Mouse (Mus musculus): ENCODE data around the gene Gm21312. TPM values are rescaled to one million over a fixed set of nuclear protein-coding genes. Genes with fewer than 3 reads are reported as not detected.

Gene Gm21312
- polyA plus RNA-seq, 1 experiment from 2014 or later, result not detected

DNA sequence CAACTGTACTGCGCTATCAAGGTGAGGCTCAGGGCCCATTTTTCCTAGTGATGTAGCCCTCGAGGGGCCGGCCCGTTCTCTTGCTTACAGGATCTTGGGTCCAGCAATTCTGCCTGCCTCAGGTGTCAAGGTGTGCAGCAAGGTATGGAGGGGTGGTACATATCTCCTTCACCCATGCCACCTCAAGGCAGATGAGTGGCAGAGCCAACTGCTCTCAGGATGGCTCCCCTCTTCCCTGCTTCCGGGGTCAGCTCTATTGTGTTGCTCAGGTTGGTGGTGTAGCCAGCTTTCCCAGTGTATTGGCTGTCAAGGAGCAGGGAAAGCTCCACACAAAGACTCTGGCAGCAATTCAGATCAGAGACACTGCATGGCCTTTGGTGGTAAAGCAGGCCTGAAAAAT, 37.7 kb downstream of the Gm21312 start:
- no peak overlapping the region for H3K4me2 ChIP-seq (ENCODE audit: low read depth, low read length)
- H3K27ac ChIP-seq (ENCODE audit: low read depth, low read length), result no peak overlapping the region
- H3K9me3 ChIP-seq (ENCODE audit: control insufficient read depth, low read length), result no peaks in the 10 kb centered on the region
- no peaks in the 10 kb centered on the region for H3K27me3 ChIP-seq (ENCODE audit: control insufficient read depth, insufficient read depth, low read length)
- H3K9ac ChIP-seq (replicated peaks; ENCODE audit: low read depth, low read length), result no peak overlapping the region
- H3K4me3 ChIP-seq (ENCODE audit: low read depth, low read length), result no peak overlapping the region
- WGBS, result 91% methylated on average over 5 of the region's 5 CpGs
- ATAC-seq (ENCODE audit: low read depth), result no peak
- no peaks in the 10 kb centered on the region for H3K36me3 ChIP-seq (ENCODE audit: control insufficient read depth, insufficient read depth, low read length)
- H3K4me1 ChIP-seq (ENCODE audit: control insufficient read depth, insufficient read depth, low read length), result no peaks in the 10 kb centered on the region

- no peaks in the 10 kb centered on the region for H3K27me3 ChIP-seq (ENCODE audit: control insufficient read depth, insufficient read depth, low read length)
- H3K36me3 ChIP-seq (ENCODE audit: control insufficient read depth, insufficient read depth, low read length), result no peaks in the 10 kb centered on the region
- H3K4me1 ChIP-seq (ENCODE audit: control insufficient read depth, insufficient read depth, low read length), result no peaks in the 10 kb centered on the region
- ATAC-seq (ENCODE audit: low read depth), result no peak
- H3K4me2 ChIP-seq (ENCODE audit: low read depth, low read length), result no peak overlapping the region
- H3K27ac ChIP-seq (ENCODE audit: low read depth, low read length), result no peak overlapping the region
- 77% methylated on average over 6 of the region's 6 CpGs for whole genome bisulfite sequencing
- no peak overlapping the region for H3K9ac ChIP-seq (replicated peaks; ENCODE audit: low read depth, low read length)
- H3K4me3 ChIP-seq (ENCODE audit: low read depth, low read length), result no peak overlapping the region
- H3K9me3 ChIP-seq (ENCODE audit: control insufficient read depth, low read length), result no peaks in the 10 kb centered on the region
Observed at GRCm38 (mm10) chr10:104220303-104221021, 43.6 kb downstream of the Gm21312 start.

Other genes starting within 250 kb of the Gm21312 start
- gene Gm21293, start 34.0 kb upstream of the Gm21312 start, polyA plus RNA-seq (2014; fragmentation: Nextera tagmentation; extraction: Ambion mirVana), result not detected in 2 replicates
- not detected in 2 replicates for gene Gm6763, start 25.5 kb upstream of the Gm21312 start, polyA plus RNA-seq (2014; fragmentation: Nextera tagmentation; extraction: Ambion mirVana)
- gene Gm8764, start 17.0 kb upstream of the Gm21312 start, polyA plus RNA-seq (2014; fragmentation: Nextera tagmentation; extraction: Ambion mirVana), result not detected in 2 replicates
- not detected in 2 replicates for gene Gm21304, start 8.5 kb upstream of the Gm21312 start, polyA plus RNA-seq (2014; fragmentation: Nextera tagmentation; extraction: Ambion mirVana)
- not detected in 2 replicates for gene Gm20765, start 8.5 kb downstream of the Gm21312 start, polyA plus RNA-seq (2014; fragmentation: Nextera tagmentation; extraction: Ambion mirVana)
- gene Gm4340, start 17.0 kb downstream of the Gm21312 start, polyA plus RNA-seq (2014; fragmentation: Nextera tagmentation; extraction: Ambion mirVana), result not detected in 2 replicates

All from neural tube, embryonic 14.5 days (tissue).